Mouse (Mus musculus) E14TG2a.4 (cell line): ENCODE data around the gene Haao.

Experiments used
- CTCF ChIP-seq: conservative IDR thresholded peaks from 2 replicates; pipeline ENCODE4 v1.5.1; 2014; ENCODE audit warnings: low read length
- NANOG ChIP-seq: IDR thresholded peaks from 2 replicates; pipeline ENCODE4 v1.6.1; 2014; ENCODE audit warnings: borderline replicate concordance, low read length, mixed read lengths
- POU5F1 ChIP-seq: IDR thresholded peaks from 2 replicates; pipeline ENCODE4 v1.6.1; 2014; ENCODE audit warnings: low read length, borderline replicate concordance

GRCm38 (mm10) chr17:83830616-83831292, 17.0 kb downstream of the Haao start:
- TF ChIP-seq CTCF (no peak), POU5F1 (no peak), NANOG (no peak)
